Mouse (Mus musculus): ENCODE measurements around the gene Tox2. TPM values are rescaled to one million over a fixed set of nuclear protein-coding genes. Genes with fewer than 3 reads are reported as not detected.

The Tox2 gene
- polyA plus RNA-seq, 1 experiment, result 18.4 TPM

DNA sequence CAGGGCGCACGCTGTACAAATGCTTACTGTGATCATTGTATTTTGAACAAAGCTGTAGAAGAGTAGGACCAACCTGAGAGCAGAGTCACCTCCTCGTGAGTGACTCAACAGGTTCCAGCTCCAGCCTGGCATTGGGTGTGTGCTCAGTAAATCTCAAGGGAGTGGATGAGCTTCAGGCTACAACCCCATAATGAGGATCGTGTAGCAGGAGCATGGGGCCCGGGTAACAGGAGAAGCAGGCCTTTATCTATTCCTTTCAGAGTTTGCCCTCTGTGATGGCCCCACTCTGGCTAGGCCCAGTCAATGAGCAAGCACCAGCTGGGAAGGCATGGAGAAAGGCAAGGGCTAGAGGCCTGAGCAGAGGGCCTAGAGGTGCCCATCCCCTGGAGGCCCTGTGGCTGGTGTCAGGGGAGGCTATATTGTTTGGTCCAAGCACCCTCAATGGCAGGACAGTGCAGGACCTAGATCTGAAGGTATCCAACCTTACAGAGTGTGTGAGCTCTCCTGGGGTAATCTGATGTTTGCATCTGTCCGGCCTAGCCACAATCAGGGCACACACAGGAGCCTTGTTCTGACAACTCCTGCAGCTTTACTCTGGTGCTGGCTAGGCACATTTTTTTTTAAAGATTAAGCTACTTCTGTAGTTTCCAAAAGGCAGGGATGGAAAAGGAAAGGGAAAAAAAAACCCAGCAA, 58.6 kb downstream of the Tox2 start:
- no peak for TF ChIP-seq POLR2A (IDR thresholded peaks at IDR 0.05; ENCODE audit: control insufficient read depth, extremely low read depth, insufficient read depth, low read length, poor library complexity)
- no peak for TF ChIP-seq CTCF (IDR thresholded peaks at IDR 0.05; ENCODE audit: borderline replicate concordance, control insufficient read depth, extremely low read depth, insufficient read depth, low read length, poor library complexity)
- H3K27me3 ChIP-seq (ENCODE audit: control insufficient read depth, insufficient read depth, low read length), result no peaks in the 10 kb centered on the region
- H3K4me3 ChIP-seq (ENCODE audit: control insufficient read depth, insufficient read depth, low read length), result no peak overlapping the region
- H3K27ac ChIP-seq (ENCODE audit: control insufficient read depth, insufficient read depth, low read length), result no peak overlapping the region
- DNase-seq, result no peak
- WGBS, result 94% methylated on average over 6 of the region's 6 CpGs
- H3K36me3 ChIP-seq (ENCODE audit: control insufficient read depth, insufficient read depth, low read length), result no peaks in the 10 kb centered on the region
- H3K4me1 ChIP-seq (replicated peaks; ENCODE audit: control insufficient read depth, insufficient read depth, low read length), result no peaks in the 10 kb centered on the region

GRCm38 (mm10) chr2:163262055-163262420, 59.1 kb downstream of the Tox2 start:
- TF ChIP-seq CTCF (IDR thresholded peaks at IDR 0.05; ENCODE audit: borderline replicate concordance, control insufficient read depth, extremely low read depth, insufficient read depth, low read length, poor library complexity) (no peak), POLR2A (IDR thresholded peaks at IDR 0.05; ENCODE audit: control insufficient read depth, extremely low read depth, insufficient read depth, low read length, poor library complexity) (no peak)
- H3K4me3 ChIP-seq (ENCODE audit: control insufficient read depth, insufficient read depth, low read length), result no peak overlapping the region
- DNase-seq, result no peak
- no peaks in the 10 kb centered on the region for H3K36me3 ChIP-seq (ENCODE audit: control insufficient read depth, insufficient read depth, low read length)
- H3K4me1 ChIP-seq (replicated peaks; ENCODE audit: control insufficient read depth, insufficient read depth, low read length), result no peaks in the 10 kb centered on the region
- WGBS, result 80% methylated on average over 4 of the region's 4 CpGs
- no peaks in the 10 kb centered on the region for H3K27me3 ChIP-seq (ENCODE audit: control insufficient read depth, insufficient read depth, low read length)
- no peak overlapping the region for H3K27ac ChIP-seq (ENCODE audit: control insufficient read depth, insufficient read depth, low read length)

GRCm38 (mm10) chr2:163267097-163267496, 64.2 kb downstream of the Tox2 start:
- DNase-seq, result no peak
- TF ChIP-seq CTCF (IDR thresholded peaks at IDR 0.05; ENCODE audit: borderline replicate concordance, control insufficient read depth, extremely low read depth, insufficient read depth, low read length, poor library complexity) (no peak), POLR2A (IDR thresholded peaks at IDR 0.05; ENCODE audit: control insufficient read depth, extremely low read depth, insufficient read depth, low read length, poor library complexity) (no peak)
- H3K4me1 ChIP-seq (replicated peaks; ENCODE audit: control insufficient read depth, insufficient read depth, low read length), result no peaks in the 10 kb centered on the region
- H3K27me3 ChIP-seq (ENCODE audit: control insufficient read depth, insufficient read depth, low read length), result no peaks in the 10 kb centered on the region; the same call in 1 of the 2 replicates
- no peaks in the 10 kb centered on the region for H3K36me3 ChIP-seq (ENCODE audit: control insufficient read depth, insufficient read depth, low read length)
- H3K27ac ChIP-seq (ENCODE audit: control insufficient read depth, insufficient read depth, low read length), result no peak overlapping the region
- no peak overlapping the region for H3K4me3 ChIP-seq (ENCODE audit: control insufficient read depth, insufficient read depth, low read length)

DNA sequence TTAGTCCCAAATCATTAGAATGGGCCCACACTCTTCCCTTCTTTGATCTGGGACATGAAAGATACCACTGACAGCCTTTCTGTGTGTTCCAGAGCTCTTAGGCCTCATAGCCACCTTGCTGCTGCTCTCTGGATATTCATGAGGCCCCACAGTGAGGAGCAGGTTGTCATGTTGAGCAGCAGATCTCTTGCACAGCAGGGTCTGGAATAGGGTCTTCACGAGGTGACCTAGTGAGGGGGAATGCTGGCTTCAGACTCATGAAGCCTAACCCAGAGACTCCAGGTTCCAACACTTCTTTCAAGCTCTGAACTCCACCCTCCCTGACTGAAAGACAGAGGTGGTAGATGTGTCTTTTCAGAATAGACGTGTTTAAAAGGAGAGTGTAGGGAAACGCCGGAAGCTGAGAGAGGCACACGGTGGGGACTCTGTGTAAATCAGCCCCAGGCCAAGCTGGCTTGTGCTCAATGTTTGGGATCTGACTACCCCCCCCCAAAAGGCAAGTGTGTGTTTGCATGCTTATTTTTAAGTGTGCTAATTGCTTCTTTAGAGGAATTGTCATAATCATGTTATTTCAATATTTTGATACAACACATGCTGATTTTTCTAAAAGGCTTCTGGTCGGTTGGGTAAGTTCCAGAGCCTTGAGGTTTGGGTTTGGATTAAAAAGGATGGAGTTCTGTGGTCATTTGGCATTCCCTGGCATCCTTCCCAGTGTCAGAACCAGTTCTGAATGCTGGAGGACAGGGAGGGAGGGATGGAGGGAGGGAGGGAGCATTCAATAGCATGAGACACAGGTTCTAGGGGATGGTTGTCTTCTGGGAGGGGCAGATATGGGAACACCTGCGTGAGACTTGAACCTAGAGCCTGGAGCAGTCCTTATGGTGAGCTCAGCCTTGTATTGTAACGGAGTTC, 68.9 kb downstream of the Tox2 start:
- Histone ChIP-seq H3K4me3 (ENCODE audit: control insufficient read depth, insufficient read depth, low read length) (no peak overlapping the region), H3K27me3 (ENCODE audit: control insufficient read depth, insufficient read depth, low read length) (no peaks in the 10 kb centered on the region; the same call in 1 of the 2 replicates), H3K4me1 (replicated peaks; ENCODE audit: control insufficient read depth, insufficient read depth, low read length) (peaks cover 2% of the 10 kb centered on the region; the same call in 1 of the 2 replicates), H3K36me3 (ENCODE audit: control insufficient read depth, insufficient read depth, low read length) (no peaks in the 10 kb centered on the region), H3K27ac (ENCODE audit: control insufficient read depth, insufficient read depth, low read length) (no peak overlapping the region)
- 90% methylated on average over 8 of the region's 8 CpGs for WGBS
- TF ChIP-seq CTCF (IDR thresholded peaks at IDR 0.05; ENCODE audit: borderline replicate concordance, control insufficient read depth, extremely low read depth, insufficient read depth, low read length, poor library complexity) (no peak), POLR2A (IDR thresholded peaks at IDR 0.05; ENCODE audit: control insufficient read depth, extremely low read depth, insufficient read depth, low read length, poor library complexity) (no peak)
- no peak for DNase-seq

DNA sequence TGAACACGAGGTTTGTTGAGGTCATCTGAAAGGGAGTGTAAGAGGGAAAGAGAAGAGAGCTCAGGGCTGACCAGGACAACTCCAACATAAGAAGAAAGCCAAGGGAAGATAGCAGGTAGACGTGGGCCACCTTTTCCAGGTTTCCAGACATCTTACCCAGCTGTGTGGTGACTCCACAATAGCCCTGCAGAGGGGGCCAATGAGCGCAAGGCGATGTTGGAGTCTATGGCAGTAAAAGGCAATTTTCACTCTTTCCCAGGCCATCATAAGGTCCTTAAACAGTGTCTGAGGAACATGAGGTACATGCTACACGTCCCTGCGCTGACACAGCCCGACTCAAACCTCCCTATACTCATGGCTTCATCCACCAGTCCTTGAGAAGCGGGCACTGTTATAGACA, 70.9 kb downstream of the Tox2 start:
- 80% methylated on average over 8 of the region's 8 CpGs for WGBS
- peak; percentile 26 for DNase-seq
- no peaks in the 10 kb centered on the region for H3K36me3 ChIP-seq (ENCODE audit: control insufficient read depth, insufficient read depth, low read length)
- H3K4me1 ChIP-seq (replicated peaks; ENCODE audit: control insufficient read depth, insufficient read depth, low read length), result peaks cover 8% of the 10 kb centered on the region
- H3K27ac ChIP-seq (ENCODE audit: control insufficient read depth, insufficient read depth, low read length), result no peak overlapping the region
- no peaks in the 10 kb centered on the region; the same call in 1 of the 2 replicates for H3K27me3 ChIP-seq (ENCODE audit: control insufficient read depth, insufficient read depth, low read length)
- no peak overlapping the region for H3K4me3 ChIP-seq (ENCODE audit: control insufficient read depth, insufficient read depth, low read length)
- TF ChIP-seq CTCF (IDR thresholded peaks at IDR 0.05; ENCODE audit: borderline replicate concordance, control insufficient read depth, extremely low read depth, insufficient read depth, low read length, poor library complexity) (no peak), POLR2A (IDR thresholded peaks at IDR 0.05; ENCODE audit: control insufficient read depth, extremely low read depth, insufficient read depth, low read length, poor library complexity) (no peak)

DNA sequence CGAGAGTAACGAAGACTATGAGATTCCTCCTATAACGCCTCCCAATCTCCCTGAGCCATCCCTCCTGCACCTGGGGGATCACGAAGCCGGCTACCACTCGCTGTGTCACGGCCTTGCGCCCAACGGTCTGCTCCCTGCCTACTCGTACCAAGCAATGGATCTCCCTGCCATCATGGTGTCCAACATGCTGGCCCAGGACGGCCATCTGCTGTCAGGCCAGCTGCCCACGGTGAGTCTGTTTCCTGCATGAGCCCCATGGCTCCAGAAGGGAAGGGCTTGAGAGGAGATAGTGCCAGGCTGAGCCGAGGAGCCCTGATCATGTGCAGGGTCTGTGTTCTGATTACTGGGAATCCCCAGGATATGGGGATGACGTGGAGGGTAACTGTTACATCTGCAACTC, 73.1 kb downstream of the Tox2 start:
- Histone ChIP-seq H3K27me3 (ENCODE audit: control insufficient read depth, insufficient read depth, low read length) (no peaks in the 10 kb centered on the region; the same call in 1 of the 2 replicates), H3K4me1 (replicated peaks; ENCODE audit: control insufficient read depth, insufficient read depth, low read length) (peaks cover 12% of the 10 kb centered on the region), H3K4me3 (ENCODE audit: control insufficient read depth, insufficient read depth, low read length) (no peak overlapping the region), H3K36me3 (ENCODE audit: control insufficient read depth, insufficient read depth, low read length) (no peaks in the 10 kb centered on the region), H3K27ac (ENCODE audit: control insufficient read depth, insufficient read depth, low read length) (no peak overlapping the region)
- DNase-seq, result no peak
- TF ChIP-seq CTCF (IDR thresholded peaks at IDR 0.05; ENCODE audit: borderline replicate concordance, control insufficient read depth, extremely low read depth, insufficient read depth, low read length, poor library complexity) (no peak), POLR2A (IDR thresholded peaks at IDR 0.05; ENCODE audit: control insufficient read depth, extremely low read depth, insufficient read depth, low read length, poor library complexity) (no peak)
- WGBS, result 97% methylated on average over 14 of the region's 14 CpGs

Measured in thymus, adult 2 months (tissue).